Mouse (Mus musculus) heart, postnatal 25 days (tissue): ENCODE measurements around the gene Ajm1. TPM values are rescaled to one million over a fixed set of nuclear protein-coding genes. Genes with fewer than 3 reads are reported as not detected.

Experiments
- DNase-seq: peaks from one replicate; pipeline ENCODE4 v3.0.0; 2022; ENCODE audit warnings: low spot score
- intact Hi-C: fragments of 180-260 bp; cut with DNase I; formaldehyde crosslinking; loops from one replicate; pipeline ENCODE4 v1.15.1; 2025
- total RNA-seq, 2 experiments: library from RNA; stranded (reverse); gene quantifications; 2 replicates each; pipeline ENCODE4 v1.2.3; 2021

Ajm1 gene
- total RNA-seq, 2 experiments from 2014 or later: 0.08 to 0.10 TPM

- no peak for DNase-seq
- intact Hi-C loops: no loop called here
Measured at GRCm38 (mm10) chr2:25584856-25585255, 3.3 kb upstream of the Ajm1 start.

- DNase-seq: no peak
- intact Hi-C loops: no loop called here
Measured at GRCm38 (mm10) chr2:25584152-25584551, 2.6 kb upstream of the Ajm1 start.

GRCm38 (mm10) chr2:25583571-25583970 is 2.0 kb upstream of the Ajm1 start:
- intact Hi-C loops: no loop called here
- no peak for DNase-seq

- DNase-seq: no peak
- intact Hi-C loops: no loop called here
Measured at GRCm38 (mm10) chr2:25583120-25583481, 1.5 kb upstream of the Ajm1 start.

- intact Hi-C loops: no loop called here
- DNase-seq: no peak
Measured at GRCm38 (mm10) chr2:25582466-25583119, 1.0 kb upstream of the Ajm1 start.

GRCm38 (mm10) chr2:25581901-25582301 is 344 bp upstream of the Ajm1 start:
- intact Hi-C loops: no loop called here
- DNase-seq: no peak

GRCm38 (mm10) chr2:25580621-25581101 is 896 bp downstream of the Ajm1 start:
- no peak for DNase-seq
- intact Hi-C loops: no loop called here

GRCm38 (mm10) chr2:25579737-25580460 is 1.7 kb downstream of the Ajm1 start:
- no peak for DNase-seq
- intact Hi-C loops: no loop called here

GRCm38 (mm10) chr2:25578796-25579736 is 2.5 kb downstream of the Ajm1 start:
- no peak for DNase-seq
- intact Hi-C loops: no loop called here

GRCm38 (mm10) chr2:25577951-25578795 is 3.4 kb downstream of the Ajm1 start:
- intact Hi-C loops: no loop called here
- DNase-seq: no peak

GRCm38 (mm10) chr2:25576965-25577891 is 4.3 kb downstream of the Ajm1 start:
- DNase-seq: no peak
- intact Hi-C loops: no loop called here

- no peak for DNase-seq
- intact Hi-C loops: no loop called here
Measured at GRCm38 (mm10) chr2:25576028-25576850, 5.3 kb downstream of the Ajm1 start.

GRCm38 (mm10) chr2:25575432-25576027 is 6.0 kb downstream of the Ajm1 start:
- DNase-seq: no peak
- intact Hi-C loops: no loop called here

GRCm38 (mm10) chr2:25574579-25575431 is 6.8 kb downstream of the Ajm1 start, which contains the start of the genes Mamdc4 and Phpt1:
Gene Mamdc4 (minus strand): TSS chr2:25574845.
Gene Phpt1 (minus strand): TSS chr2:25575224.
- intact Hi-C loops: no loop called here
- peak; percentile 97 for DNase-seq

- DNase-seq: no peak
- intact Hi-C loops: no loop called here
Measured at GRCm38 (mm10) chr2:25574136-25574535, 7.4 kb downstream of the Ajm1 start.

- intact Hi-C loops: no loop called here
- no peak for DNase-seq
Measured at GRCm38 (mm10) chr2:25573068-25573467, 8.5 kb downstream of the Ajm1 start.
